Mouse (Mus musculus) E14TG2a.4 (cell line): ENCODE measurements around the gene Sh3bgrl2.

Experiments used
- H3K27me3 ChIP-seq: 2 replicates; pipeline ENCODE4 v1.6.1; 2014; ENCODE audit warnings: low read length, control low read depth; ENCODE audit not compliant: insufficient read depth
- H3K36me3 ChIP-seq: 2 replicates; pipeline ENCODE4 v1.6.1; 2014; ENCODE audit warnings: low read length, control low read depth; ENCODE audit not compliant: insufficient read depth
- H3K4me1 ChIP-seq: replicated peaks from 2 replicates; pipeline ENCODE4 v1.6.1; 2014; ENCODE audit warnings: low read depth, low read length, control low read depth
- H3K4me3 ChIP-seq: replicated peaks from 2 replicates; pipeline ENCODE4 v1.5.1; 2014; ENCODE audit warnings: mild to moderate bottlenecking, low read length
- H3K9me3 ChIP-seq: 2 replicates; pipeline ENCODE4 v1.6.1; 2014; ENCODE audit warnings: low read length, control low read depth
- CTCF ChIP-seq: conservative IDR thresholded peaks from 2 replicates; pipeline ENCODE4 v1.5.1; 2014; ENCODE audit warnings: low read length
- NANOG ChIP-seq: IDR thresholded peaks from 2 replicates; pipeline ENCODE4 v1.6.1; 2014; ENCODE audit warnings: borderline replicate concordance, low read length, mixed read lengths
- POU5F1 ChIP-seq: IDR thresholded peaks from 2 replicates; pipeline ENCODE4 v1.6.1; 2014; ENCODE audit warnings: low read length, borderline replicate concordance

The Sh3bgrl2 gene

DNA sequence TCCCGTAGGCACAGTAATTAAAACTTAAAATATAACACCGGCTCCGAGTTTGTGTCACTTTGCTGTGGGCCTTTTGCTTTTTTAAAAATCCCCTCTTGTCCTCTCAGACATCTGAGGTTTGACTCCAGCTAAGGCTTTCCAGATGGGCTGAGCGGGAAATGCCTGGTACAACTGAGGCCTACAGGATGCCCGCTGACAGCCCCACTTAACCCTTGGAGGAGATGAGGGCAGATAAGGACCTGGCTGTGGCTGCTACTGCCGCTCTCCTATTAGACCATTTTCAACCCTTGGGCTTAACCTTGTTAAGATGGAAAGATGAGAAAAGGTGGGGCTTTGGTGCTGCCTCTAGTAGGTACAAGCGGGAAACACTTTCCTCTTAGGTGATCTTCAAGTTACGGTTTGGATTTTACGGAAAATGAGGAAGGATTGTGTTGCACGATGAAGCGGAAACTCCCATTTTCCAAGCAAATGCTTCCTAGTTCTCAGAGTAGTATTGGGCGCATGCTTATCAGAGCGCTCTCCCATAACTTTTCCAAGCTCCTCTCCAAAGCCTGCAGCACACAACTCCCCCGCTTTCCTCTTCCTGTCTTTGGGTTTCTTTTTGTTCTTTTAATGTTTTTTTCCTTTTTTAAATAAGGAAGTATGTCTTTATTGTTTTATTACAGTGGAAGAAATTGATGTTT is 8.2 kb upstream of the Sh3bgrl2 start:
- Histone ChIP-seq H3K9me3 (no peaks in the 10 kb centered on the region), H3K4me3 (no peak overlapping the region), H3K4me1 (peaks cover 23% of the 10 kb centered on the region), H3K36me3 (no peaks in the 10 kb centered on the region), H3K27me3 (no peaks in the 10 kb centered on the region)
- no peak for TF ChIP-seq POU5F1

DNA sequence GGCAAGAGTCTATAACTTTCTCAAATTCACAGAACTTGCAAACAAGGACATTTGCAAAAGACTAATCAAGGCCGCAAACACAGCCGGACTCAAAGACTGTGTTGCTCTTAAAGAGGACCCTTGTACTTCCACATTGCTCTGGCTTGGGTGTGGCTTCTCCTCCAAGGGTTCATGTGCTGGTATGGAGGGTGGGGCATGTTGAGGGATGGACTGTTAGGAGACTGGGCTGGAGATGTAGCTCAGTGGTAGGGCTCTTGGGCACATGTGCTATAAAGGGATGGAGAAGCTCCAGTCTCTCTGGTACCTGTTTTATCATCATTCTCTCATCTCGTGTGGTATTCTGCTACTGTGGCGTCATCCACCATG is 7.7 kb upstream of the Sh3bgrl2 start:
- H3K9me3 ChIP-seq: no peaks in the 10 kb centered on the region
- no peaks in the 10 kb centered on the region for H3K36me3 ChIP-seq
- TF ChIP-seq POU5F1: no peak
- no peak for TF ChIP-seq CTCF
- no peak for TF ChIP-seq NANOG
- peaks cover 23% of the 10 kb centered on the region for H3K4me1 ChIP-seq
- no peaks in the 10 kb centered on the region for H3K27me3 ChIP-seq
- H3K4me3 ChIP-seq: no peak overlapping the region

DNA sequence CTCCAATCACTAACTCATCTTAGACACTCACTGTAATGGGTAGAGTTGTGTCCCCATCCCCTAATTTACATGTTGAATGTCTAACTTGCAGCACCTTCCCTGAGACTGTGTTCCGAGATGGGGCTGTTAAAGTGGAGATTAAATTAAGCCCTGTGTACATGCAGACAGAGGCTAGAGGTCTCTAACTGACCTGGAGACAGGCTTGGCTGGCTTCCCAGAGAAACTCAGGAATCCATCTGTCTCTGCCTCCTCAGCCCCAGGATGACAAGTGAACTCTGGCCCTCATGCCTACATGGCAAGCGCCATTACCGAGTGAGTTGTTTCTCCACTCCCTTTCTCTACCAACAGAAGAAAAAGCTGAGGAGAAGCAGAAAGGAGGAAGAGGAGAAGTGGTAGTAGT is 7.2 kb upstream of the Sh3bgrl2 start:
- Histone ChIP-seq H3K36me3 (no peaks in the 10 kb centered on the region), H3K9me3 (no peaks in the 10 kb centered on the region), H3K27me3 (no peaks in the 10 kb centered on the region), H3K4me3 (no peak overlapping the region), H3K4me1 (peaks cover 23% of the 10 kb centered on the region)
- TF ChIP-seq POU5F1: no peak

DNA sequence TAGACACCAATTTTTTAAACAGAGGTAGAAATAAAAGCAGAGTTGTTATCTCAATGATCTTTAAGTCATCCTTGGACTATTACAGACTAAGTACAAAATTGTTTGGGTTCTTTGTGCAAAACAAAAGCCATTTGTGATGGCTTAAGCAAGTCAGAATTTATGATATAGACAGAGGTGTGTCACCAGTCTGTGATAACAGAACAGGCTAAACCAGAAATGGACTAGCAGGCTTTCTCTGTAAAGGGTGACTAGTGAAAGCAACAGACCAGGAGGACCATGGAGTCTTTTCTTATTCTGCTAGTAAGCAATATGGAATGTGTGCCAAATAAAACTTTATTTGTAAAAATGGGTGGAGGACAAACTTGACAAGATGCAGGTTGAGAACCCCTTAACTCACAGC is 2.9 kb upstream of the Sh3bgrl2 start:
- Histone ChIP-seq H3K27me3 (peaks cover 8% of the 10 kb centered on the region), H3K9me3 (no peaks in the 10 kb centered on the region), H3K4me3 (no peak overlapping the region), H3K4me1 (peaks cover 22% of the 10 kb centered on the region), H3K36me3 (no peaks in the 10 kb centered on the region)
- no peak for TF ChIP-seq NANOG

DNA sequence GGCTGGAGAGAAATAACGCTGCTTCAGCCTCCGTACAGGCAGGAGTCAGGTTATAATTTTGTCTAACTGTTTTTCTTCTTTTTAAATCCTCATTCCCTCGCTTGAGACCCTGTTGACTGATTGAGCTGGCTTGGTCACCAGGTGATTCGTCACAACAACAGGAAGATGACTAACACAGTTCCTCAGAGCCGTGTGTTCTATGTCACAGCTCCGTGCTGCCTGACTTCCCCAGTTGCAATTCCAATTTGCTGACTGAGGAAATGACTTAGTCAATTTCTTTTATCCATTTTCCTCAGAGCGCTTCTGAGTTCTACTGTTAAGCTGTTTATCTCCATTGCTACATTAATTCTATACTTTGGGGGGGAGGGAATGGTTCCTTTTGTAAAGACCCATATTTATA is 1.8 kb upstream of the Sh3bgrl2 start:
- Histone ChIP-seq H3K9me3 (no peaks in the 10 kb centered on the region), H3K27me3 (peaks cover 8% of the 10 kb centered on the region), H3K4me3 (no peak overlapping the region), H3K4me1 (peaks cover 24% of the 10 kb centered on the region), H3K36me3 (no peaks in the 10 kb centered on the region)
- TF ChIP-seq NANOG (no peak), CTCF (no peak), POU5F1 (no peak)

DNA sequence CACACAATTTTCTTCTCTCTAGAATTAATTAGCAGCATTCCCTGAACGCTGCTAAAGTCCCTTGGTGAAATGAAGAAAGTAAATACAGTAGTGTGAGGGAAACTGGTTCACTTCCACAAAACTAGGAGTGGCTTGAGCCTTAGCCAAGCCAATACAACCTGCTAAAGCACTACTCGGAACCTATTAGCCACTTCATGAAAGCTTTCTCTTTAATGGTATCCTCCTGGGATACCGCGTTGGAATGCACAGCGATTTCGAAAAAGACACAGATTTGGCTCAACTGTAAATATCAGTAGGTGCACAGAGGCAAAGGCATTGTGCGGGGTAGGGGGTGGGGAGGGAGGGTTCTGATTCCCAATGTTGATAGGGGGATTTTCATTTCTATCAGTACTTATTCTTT is 898 bp upstream of the Sh3bgrl2 start:
- Histone ChIP-seq H3K4me1 (peaks cover 24% of the 10 kb centered on the region), H3K4me3 (no peak overlapping the region), H3K36me3 (no peaks in the 10 kb centered on the region), H3K27me3 (peaks cover 8% of the 10 kb centered on the region), H3K9me3 (no peaks in the 10 kb centered on the region)
- TF ChIP-seq CTCF (no peak), NANOG (no peak), POU5F1 (no peak)

DNA sequence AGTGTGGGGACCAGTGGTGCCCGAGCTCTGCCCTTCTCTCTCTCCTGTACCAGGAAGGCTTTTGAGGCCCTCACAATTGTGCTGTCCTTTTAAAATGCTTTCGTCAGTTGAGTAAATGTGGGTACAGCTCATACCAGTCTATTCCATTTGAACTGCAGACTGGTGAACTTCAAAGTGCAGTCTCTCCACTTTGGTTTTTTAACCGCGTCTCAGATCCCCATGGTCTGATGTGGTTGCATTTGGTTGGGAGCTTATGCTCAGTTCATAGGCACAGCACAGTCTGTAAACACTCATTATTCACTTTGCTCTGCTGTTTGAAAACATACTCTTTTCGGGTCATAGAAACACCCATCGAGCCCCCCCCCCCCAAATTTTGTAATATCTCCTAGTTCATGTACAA is 1.7 kb downstream of the Sh3bgrl2 start:
- Histone ChIP-seq H3K27me3 (peaks cover 8% of the 10 kb centered on the region), H3K9me3 (no peaks in the 10 kb centered on the region), H3K4me3 (no peak overlapping the region), H3K4me1 (peaks cover 24% of the 10 kb centered on the region), H3K36me3 (no peaks in the 10 kb centered on the region)
- no peak for TF ChIP-seq NANOG
- TF ChIP-seq CTCF: no peak
- no peak for TF ChIP-seq POU5F1

DNA sequence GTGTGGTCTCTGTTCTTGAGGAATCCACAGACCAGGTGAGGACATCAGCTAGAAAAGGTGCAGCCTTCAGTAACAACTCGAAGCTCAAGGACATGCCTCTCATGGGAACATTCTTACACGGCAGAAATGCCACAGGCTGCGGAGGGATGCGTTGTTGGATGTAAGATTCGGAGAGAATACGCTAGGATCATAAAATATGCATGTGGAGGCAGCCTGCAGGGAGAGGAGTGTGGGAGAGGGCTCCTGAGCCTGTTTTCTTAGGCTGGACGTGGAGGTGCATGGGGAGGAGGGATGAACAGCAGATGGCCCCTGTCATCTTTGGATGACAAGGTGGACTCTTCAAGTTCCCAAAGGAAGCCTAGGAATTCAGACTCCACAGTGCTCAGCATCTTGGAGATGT is 3.0 kb downstream of the Sh3bgrl2 start:
- Histone ChIP-seq H3K36me3 (no peaks in the 10 kb centered on the region), H3K27me3 (peaks cover 8% of the 10 kb centered on the region)

DNA sequence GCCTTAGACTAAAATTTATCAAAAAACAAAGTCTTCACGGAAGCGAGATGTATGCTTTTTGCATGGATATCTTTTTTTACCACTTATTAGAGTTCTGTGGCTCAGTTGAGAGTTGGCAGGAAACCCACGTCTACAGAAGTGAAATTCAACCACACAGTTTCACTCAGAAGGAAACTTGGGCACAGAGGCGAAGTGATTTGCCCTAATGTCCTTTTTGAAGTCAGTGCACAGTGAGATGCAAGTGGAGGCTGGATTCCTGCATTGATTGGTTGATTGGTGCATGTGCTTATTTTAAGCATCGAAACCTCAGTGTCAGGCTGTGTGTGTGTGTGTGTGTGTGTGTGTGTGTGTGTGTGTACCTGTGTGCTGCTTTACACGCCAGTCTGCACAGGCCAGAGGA is 3.5 kb downstream of the Sh3bgrl2 start:
- TF ChIP-seq NANOG: no peak
- TF ChIP-seq CTCF: no peak
- peaks cover 27% of the 10 kb centered on the region for H3K4me1 ChIP-seq
- peaks cover 8% of the 10 kb centered on the region for H3K27me3 ChIP-seq
- no peak overlapping the region for H3K4me3 ChIP-seq
- no peaks in the 10 kb centered on the region for H3K36me3 ChIP-seq
- no peaks in the 10 kb centered on the region for H3K9me3 ChIP-seq

More for the DNA sequence above, 3.0 kb downstream of the Sh3bgrl2 start:
- H3K4me1 ChIP-seq: peaks cover 24% of the 10 kb centered on the region
- H3K9me3 ChIP-seq: no peaks in the 10 kb centered on the region
- TF ChIP-seq CTCF (no peak), NANOG (no peak), POU5F1 (no peak)
- no peak overlapping the region for H3K4me3 ChIP-seq
